Mouse (Mus musculus): ENCODE data around the gene Tmem259. TPM values are rescaled to one million over a fixed set of nuclear protein-coding genes. Genes with fewer than 3 reads are reported as not detected.

Gene Tmem259
- total RNA-seq, 2 experiments from 2014 or later = 120 TPM

Other genes starting within 250 kb of the Tmem259 start
- 10 to 100 TPM; 46.3 to 49.5 TPM for gene Polrmt, start 237.7 kb downstream of the Tmem259 start, total RNA-seq (2021)
- not detected for gene Fgf22, start 229.3 kb downstream of the Tmem259 start, total RNA-seq (2021)
- 10 to 100 TPM; 22.0 to 23.1 TPM for gene Rnf126, start 217.4 kb downstream of the Tmem259 start, total RNA-seq (2021)
- gene Fstl3, start 207.1 kb downstream of the Tmem259 start, total RNA-seq (2021) = 1 to 10 TPM; 3.5 to 4.5 TPM
- gene Prss57, start 193.4 kb downstream of the Tmem259 start, total RNA-seq (2021) = not detected
- 10 to 100 TPM; 44.3 to 45.7 TPM for gene Palm, start 190.8 kb downstream of the Tmem259 start, total RNA-seq (2021)
- gene Misp, start 163.3 kb downstream of the Tmem259 start, total RNA-seq (2021) = under 1 TPM; 0.42 to 0.67 TPM
- 10 to 100 TPM; 35.8 to 39.9 TPM for gene Ptbp1, start 129.9 kb downstream of the Tmem259 start, total RNA-seq (2021)
- gene Prtn3, start 109.9 kb downstream of the Tmem259 start, total RNA-seq (2021) = not detected
- gene Plppr3, start 109.7 kb downstream of the Tmem259 start, total RNA-seq (2021) = under 1 TPM; 0.12 to 0.18 TPM
- gene Elane, start 98.1 kb downstream of the Tmem259 start, total RNA-seq (2021) = not detected
- gene Cfd, start 93.5 kb downstream of the Tmem259 start, total RNA-seq (2021) = 100 to 1,000 TPM in 1 of 2 experiments, 10 to 100 TPM in 1; 49.7 to 435 TPM
- 10 to 100 TPM; 50.4 to 56.7 TPM for gene Med16, start 75.4 kb downstream of the Tmem259 start, total RNA-seq (2021)
- gene Gm26602, start 73.5 kb downstream of the Tmem259 start, total RNA-seq (2021) = not detected
- under 1 TPM; 0.17 to 0.46 TPM for gene Kiss1r, start 67.4 kb downstream of the Tmem259 start, total RNA-seq (2021)
- gene R3hdm4, start 63.1 kb downstream of the Tmem259 start, total RNA-seq (2021) = 10 to 100 TPM; 75.3 to 78.2 TPM
- gene Arid3a, start 57.3 kb downstream of the Tmem259 start, total RNA-seq (2021) = 1 to 10 TPM; 1.0 to 1.1 TPM
- 10 to 100 TPM; 33.1 to 33.6 TPM for gene Wdr18, start 24.2 kb downstream of the Tmem259 start, total RNA-seq (2021)
- under 1 TPM; 0.57 to 0.67 TPM for gene Grin3b, start 13.6 kb downstream of the Tmem259 start, total RNA-seq (2021)
- gene Cnn2, start 4.3 kb upstream of the Tmem259 start, total RNA-seq (2021) = 10 to 100 TPM; 28.3 to 32.6 TPM
- 1 to 10 TPM; 6.5 to 7.6 TPM for gene Abca7, start 12.2 kb upstream of the Tmem259 start, total RNA-seq (2021)
- 1 to 10 TPM; 3.1 to 8.7 TPM for gene Arhgap45, start 32.3 kb upstream of the Tmem259 start, total RNA-seq (2021)
- gene Polr2e, start 55.5 kb upstream of the Tmem259 start, total RNA-seq (2021) = 10 to 100 TPM; 92.9 to 97.6 TPM
- gene Gpx4, start 62.8 kb upstream of the Tmem259 start, total RNA-seq (2021) = 1,000 to 10,000 TPM in 1 of 2 experiments, 100 to 1,000 TPM in 1; 983 to 1,022 TPM
- 10 to 100 TPM in 1 of 2 experiments, 1 to 10 TPM in 1; 9.0 to 10.1 TPM for gene Sbno2, start 121.2 kb upstream of the Tmem259 start, total RNA-seq (2021)
- 100 to 1,000 TPM; 127 to 149 TPM for gene Stk11, start 131.5 kb upstream of the Tmem259 start, total RNA-seq (2021)
- 1,000 to 10,000 TPM; 1,096 to 1,108 TPM for gene Atp5d, start 154.3 kb upstream of the Tmem259 start, total RNA-seq (2021)
- 1 to 10 TPM; 2.7 to 3.1 TPM for gene Cbarp, start 156.5 kb upstream of the Tmem259 start, total RNA-seq (2021)
- 100 to 1,000 TPM; 117 to 125 TPM for gene Midn, start 163.9 kb upstream of the Tmem259 start, total RNA-seq (2021)
- gene Cirbp, start 181.7 kb upstream of the Tmem259 start, total RNA-seq (2021) = 10 to 100 TPM; 46.3 to 54.9 TPM
- gene 1600002K03Rik, start 188.6 kb upstream of the Tmem259 start, total RNA-seq (2021) = 1 to 10 TPM; 4.2 to 5.7 TPM
- gene Efna2, start 195.2 kb upstream of the Tmem259 start, total RNA-seq (2021) = 1 to 10 TPM in 1 of 2 experiments, under 1 TPM in 1; 0.98 to 1.3 TPM
- 10 to 100 TPM; 11.4 to 14.2 TPM for gene Mum1, start 242.1 kb upstream of the Tmem259 start, total RNA-seq (2021)

Data from heart, adult 18-20 months (tissue).